Mouse (Mus musculus) testis, postnatal 10 days (tissue): Measurements from ENCODE around the gene Myo9a.
"Not testable (repeated sequence)": the region's sequence is repeated elsewhere in the genome, so short reads cannot be mapped to it uniquely, and the experiment has no call there.

ENCODE experiments used
- DNase-seq: peaks from one replicate; pipeline ENCODE4 v3.0.0; 2021; ENCODE audit warnings: low spot score

Myo9a gene

GRCm38 (mm10) chr9:59949511-59949910, 198.8 kb downstream of the Myo9a start:
- DNase-seq, result peak; percentile 35

- peak; percentile 28 for DNase-seq
Observed at GRCm38 (mm10) chr9:59949981-59950380, 199.3 kb downstream of the Myo9a start.

- DNase-seq, result peak; percentile 36
Observed at GRCm38 (mm10) chr9:59951001-59951750, 200.5 kb downstream of the Myo9a start.

- DNase-seq, result peak; percentile 24
Observed at GRCm38 (mm10) chr9:59951943-59952342, 201.2 kb downstream of the Myo9a start.

GRCm38 (mm10) chr9:59952515-59953070, 201.9 kb downstream of the Myo9a start:
- peak; percentile 38 for DNase-seq

GRCm38 (mm10) chr9:59953556-59953955, 202.9 kb downstream of the Myo9a start:
- peak; percentile 37 for DNase-seq

- DNase-seq, result no peak
Observed at GRCm38 (mm10) chr9:59955199-59955598, 204.5 kb downstream of the Myo9a start.

- DNase-seq, result peak; percentile 32
Observed at GRCm38 (mm10) chr9:59955692-59956091, 205.0 kb downstream of the Myo9a start.

- peak; percentile 28 for DNase-seq
Observed at GRCm38 (mm10) chr9:59956496-59956895, 205.8 kb downstream of the Myo9a start.

GRCm38 (mm10) chr9:59958115-59958514, 207.4 kb downstream of the Myo9a start:
- DNase-seq, result not testable (repeated sequence)

- DNase-seq, result peak; percentile 88
Observed at GRCm38 (mm10) chr9:59959276-59959675, 208.6 kb downstream of the Myo9a start.

- DNase-seq, result no peak
Observed at GRCm38 (mm10) chr9:59960559-59960958, 209.9 kb downstream of the Myo9a start, which contains the start of gene Nr2e3. Gene Nr2e3, minus strand, starts transcription at chr9:59960659.

GRCm38 (mm10) chr9:59961201-59961955, 210.7 kb downstream of the Myo9a start:
- no peak for DNase-seq

GRCm38 (mm10) chr9:59964367-59964766, 213.7 kb downstream of the Myo9a start:
- no peak for DNase-seq

- DNase-seq, result no peak
Observed at GRCm38 (mm10) chr9:59965046-59965445, 214.3 kb downstream of the Myo9a start.

GRCm38 (mm10) chr9:59969383-59969782, 218.7 kb downstream of the Myo9a start:
- peak; percentile 69 for DNase-seq

GRCm38 (mm10) chr9:59971263-59971662, 220.6 kb downstream of the Myo9a start:
- DNase-seq, result peak; percentile 61
